Comparison of ENCODE assay signal across 8 mouse cellular contexts in the genomic region with DNA sequence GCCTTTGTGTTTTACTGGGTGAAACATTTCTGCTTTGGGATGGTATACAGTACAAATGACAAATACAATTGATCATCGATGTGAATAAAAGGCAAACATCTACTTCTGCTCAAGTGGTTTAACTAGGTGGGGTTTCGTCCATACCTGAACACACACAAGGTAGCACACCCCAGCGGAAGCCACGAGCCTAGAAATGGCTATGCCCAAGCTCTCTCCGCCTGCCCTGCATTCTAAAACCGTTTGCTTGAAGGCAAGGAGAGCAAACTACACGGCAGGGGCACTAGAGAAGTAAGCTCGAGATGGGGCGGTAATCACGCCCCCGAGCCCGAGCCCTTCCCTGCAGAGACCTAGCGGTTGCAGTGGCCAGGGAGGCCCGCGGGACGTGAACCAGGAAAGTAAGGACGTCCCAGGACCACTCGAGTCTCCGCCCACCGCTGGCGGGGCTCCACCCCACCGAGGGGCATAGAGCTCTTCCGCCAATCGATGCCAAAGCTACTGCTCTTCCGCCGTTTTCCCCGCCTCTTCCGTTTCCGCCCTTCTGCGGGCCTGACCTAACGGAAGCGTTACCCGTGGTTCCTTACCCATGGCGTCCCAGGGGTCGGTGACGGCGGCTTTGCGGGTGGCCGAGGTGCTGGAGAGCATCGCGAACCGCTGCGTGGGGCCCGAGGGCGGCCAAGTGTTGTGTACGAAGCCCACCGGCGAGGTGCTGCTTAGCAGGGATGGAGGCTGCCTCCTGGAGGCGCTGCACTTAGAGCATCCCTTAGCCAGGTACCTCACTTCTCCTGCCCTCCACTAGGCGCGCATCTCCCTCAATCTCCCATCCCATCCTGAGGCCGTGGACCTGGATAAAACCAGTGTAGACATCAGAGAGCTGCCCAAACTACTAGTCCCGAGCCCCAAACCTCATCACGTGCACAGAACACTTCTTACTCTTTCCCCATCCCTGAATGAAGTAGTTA. TPM values are rescaled to one million over a fixed set of nuclear protein-coding genes. Genes with fewer than 3 reads are reported as not detected.
A peak's percentile ranks its signal among the peaks of the same experiment; 100 is the strongest.
DNase-seq lines count a peak whose midpoint lies in the region; ATAC-seq and TF ChIP-seq lines count a peak whose summit lies in the region.

Gene Bbs10, plus strand, starts transcription at position 540 of the 959 bp plus-strand sequence.

- H3K9me3 ChIP-seq in hindbrain, postnatal 0 days (ENCODE audit: low read length) = no peaks in the 10 kb centered on the region

- 1% methylated on average over 54 of the region's 54 CpGs for WGBS in hindbrain, postnatal 0 days

- peak within 1 kb of the TSS; percentile 69 for H3K4me2 ChIP-seq in hindbrain, postnatal 0 days (ENCODE audit: low read depth, low read length)

- H3K36me3 ChIP-seq in hindbrain, postnatal 0 days (ENCODE audit: insufficient read depth, low read length) = no peaks in the 10 kb centered on the region

- intact Hi-C loops in gastrocnemius, adult 2 months (cut with DNase I) = loop anchor here (2.0 to 5.0 kb wide), 2 partner anchors 174 to 674 kb away; partner anchors contain the start of genes Krr1 and Nap1l1
- intact Hi-C loops in left cerebral cortex, adult 2 months (cut with DNase I) = loop anchor here (1.0 to 5.0 kb wide), 5 partner anchors 71 to 204 kb away; partner anchors contain the start of gene Nap1l1

- peak within 1 kb of the TSS; percentile 94 for H3K4me3 ChIP-seq in gastrocnemius, adult 2 months
- H3K4me3 ChIP-seq in hindbrain, postnatal 0 days (ENCODE audit: low read length) = peak within 1 kb of the TSS; percentile 75
- H3K4me3 ChIP-seq in left cerebral cortex, adult 2 months = peak within 1 kb of the TSS; percentile 72

- peak within 1 kb of the TSS; percentile 77 for H3K9ac ChIP-seq in hindbrain, postnatal 0 days (replicated peaks; ENCODE audit: low read length)

- TF ChIP-seq CTCF in gastrocnemius, adult 2 months (IDR thresholded peaks at IDR 0.05) = peak; percentile 59
- TF ChIP-seq CTCF in hindbrain, postnatal 0 days (IDR thresholded peaks at IDR 0.05; ENCODE audit: low read depth) = peak; percentile 92
- peak; percentile 64 for TF ChIP-seq CTCF in left cerebral cortex, adult 2 months (IDR thresholded peaks at IDR 0.05)

- H3K4me1 ChIP-seq in hindbrain, postnatal 0 days (ENCODE audit: insufficient read depth, low read length) = no peaks in the 10 kb centered on the region

- peak; percentile 94 for ATAC-seq in common myeloid progenitor, adult 5-6 weeks (replicated peaks; ENCODE audit: low read depth, poor library complexity, severe bottlenecking)
- ATAC-seq in hindbrain, postnatal 0 days = peak; percentile 99
- ATAC-seq in megakaryocyte, adult 5-6 weeks (ENCODE audit: poor library complexity, severe bottlenecking) = peak; percentile 98

- DNase-seq in ZHBTc4 (ENCODE audit: low read depth, low spot score) = peak; percentile 99
- peak; percentile 98 for DNase-seq in gastrocnemius, adult 2 months
- DNase-seq in hindbrain, postnatal 0 days (ENCODE audit: low spot score) = peak; percentile 99
- DNase-seq in left cerebral cortex, adult 2 months (ENCODE audit: extremely low spot score in 1 of 2, low spot score in 2 of 2) = peak; percentile 92
- DNase-seq in right cerebral cortex, adult 2 months (ENCODE audit: low spot score in 2 of 2) = peak; percentile 92 to 95
- DNase-seq in urinary bladder, postnatal 14 days (ENCODE audit: low spot score) = peak; percentile 96

- H3K27ac ChIP-seq in gastrocnemius, adult 2 months = peak within 1 kb of the TSS; percentile 89
- H3K27ac ChIP-seq in hindbrain, postnatal 0 days = peak within 1 kb of the TSS; percentile 87
- H3K27ac ChIP-seq in left cerebral cortex, adult 2 months = peak within 1 kb of the TSS; percentile 97

- H3K27me3 ChIP-seq in hindbrain, postnatal 0 days (ENCODE audit: insufficient read depth, low read length) = no peaks in the 10 kb centered on the region

RNA-seq across cellular contexts. Expression of gene Bbs10, which starts in this region (rescaled TPM):
- 8.5 and 9.5 TPM in 2 replicates for total RNA-seq in common myeloid progenitor, adult 5-6 weeks (2017)
- total RNA-seq in gastrocnemius, adult 2 months (2021) = 1 to 10 TPM; 1.1 to 2.4 TPM
- 4.3 and 6.8 TPM in 2 replicates for total RNA-seq in hindbrain, postnatal 0 days (2014; rRNA removed)
- polyA plus RNA-seq in hindbrain, postnatal 0 days (2015; fragmentation: Nextera tagmentation; extraction: Ambion mirVana) = 2.2 and 2.8 TPM in 2 replicates
- 1 to 10 TPM; 4.9 to 6.7 TPM for total RNA-seq in left cerebral cortex, adult 2 months (2021)
- 0.76 and 0.98 TPM in 2 replicates for total RNA-seq in megakaryocyte, adult 5-6 weeks (2015)
- total RNA-seq in megakaryocyte, adult 5-6 weeks (2017) = 2.1 and 2.3 TPM in 2 replicates

Comparison
In these comparisons a context has a peak if more than half of its experiments do, and no peak if none do; other contexts are left out.
1. Peak in every context shown above with its lines: DNase-seq, ATAC-seq, H3K4me3 ChIP-seq and H3K27ac ChIP-seq.